Mouse (Mus musculus): ENCODE results near the gene Mllt3.

The Mllt3 gene

DNA sequence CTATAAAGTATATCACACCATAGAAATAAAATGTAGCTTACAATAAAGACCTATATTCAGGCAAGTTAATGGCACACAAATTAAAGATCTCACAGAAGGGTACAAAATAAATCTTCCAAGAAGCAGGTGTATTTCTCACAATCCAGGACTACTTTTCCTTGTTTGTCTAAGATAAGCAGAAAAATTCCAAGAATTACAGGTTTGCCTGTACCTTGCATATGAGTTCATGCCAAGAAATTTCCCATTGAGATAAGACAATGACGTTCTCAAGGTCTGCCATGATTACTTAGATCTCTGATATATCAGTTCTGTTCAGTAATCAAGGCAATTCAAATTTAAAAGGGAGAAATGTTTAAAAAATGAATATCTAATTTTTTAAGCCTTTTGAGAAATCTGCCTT, 272.9 kb downstream of the Mllt3 start:
- no peak for DNase-seq

DNA sequence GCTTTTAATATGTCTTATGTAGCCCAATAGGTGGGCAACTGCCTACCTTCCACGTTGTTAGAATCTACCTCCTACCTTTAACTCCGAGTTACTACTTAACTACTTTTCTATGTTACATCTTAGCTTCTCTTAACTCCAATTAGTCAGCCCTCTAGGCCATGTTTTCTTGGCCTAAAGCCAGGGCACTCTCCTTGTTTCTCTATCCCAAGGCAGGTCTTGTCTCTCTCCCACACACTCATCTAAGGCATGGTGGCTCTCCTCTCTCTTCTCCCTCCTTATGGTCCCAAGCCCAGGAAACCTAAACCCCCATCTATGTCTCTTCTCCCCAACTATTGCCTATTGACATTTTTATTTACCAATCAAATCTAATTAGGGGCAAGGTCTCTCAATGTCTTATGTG, 273.5 kb downstream of the Mllt3 start:
- DNase-seq = no peak

DNA sequence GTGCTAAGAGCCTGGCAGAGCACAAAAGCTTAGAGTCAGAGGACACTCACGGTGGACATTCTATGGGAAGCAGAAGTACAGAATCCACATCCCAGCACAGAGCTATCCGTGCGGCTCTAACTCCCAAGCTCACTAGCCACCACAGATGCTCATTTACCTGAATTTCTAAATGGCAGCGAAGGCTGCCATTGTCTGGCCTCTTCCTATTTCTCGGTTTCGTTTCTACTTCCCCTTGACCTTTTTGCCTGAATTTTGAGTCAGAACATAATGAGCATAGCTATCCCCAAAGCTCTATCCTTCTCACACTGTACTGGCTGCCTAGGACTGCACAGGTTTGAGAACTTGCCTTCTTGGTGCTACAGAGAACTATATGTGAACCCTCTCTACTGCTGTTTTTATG, 274.1 kb downstream of the Mllt3 start:
- DNase-seq = no peak

DNA sequence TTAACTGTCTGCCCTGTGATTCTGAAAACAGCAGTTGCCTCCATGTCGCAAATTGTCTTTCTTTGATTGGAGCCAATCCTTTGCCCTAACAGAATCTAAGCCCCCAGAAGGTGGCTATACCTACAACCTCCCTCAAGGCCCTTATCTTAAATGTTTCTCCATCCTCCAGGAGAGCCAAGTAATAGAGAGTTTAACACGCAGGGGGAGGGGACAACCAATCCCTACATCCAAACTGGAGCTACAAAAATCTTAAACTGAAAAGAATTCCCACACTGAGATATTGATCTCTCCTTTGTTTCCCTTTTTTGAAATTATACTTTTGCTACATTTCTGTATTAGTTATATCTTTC, 281.7 kb downstream of the Mllt3 start:
- no peak for DNase-seq

DNA sequence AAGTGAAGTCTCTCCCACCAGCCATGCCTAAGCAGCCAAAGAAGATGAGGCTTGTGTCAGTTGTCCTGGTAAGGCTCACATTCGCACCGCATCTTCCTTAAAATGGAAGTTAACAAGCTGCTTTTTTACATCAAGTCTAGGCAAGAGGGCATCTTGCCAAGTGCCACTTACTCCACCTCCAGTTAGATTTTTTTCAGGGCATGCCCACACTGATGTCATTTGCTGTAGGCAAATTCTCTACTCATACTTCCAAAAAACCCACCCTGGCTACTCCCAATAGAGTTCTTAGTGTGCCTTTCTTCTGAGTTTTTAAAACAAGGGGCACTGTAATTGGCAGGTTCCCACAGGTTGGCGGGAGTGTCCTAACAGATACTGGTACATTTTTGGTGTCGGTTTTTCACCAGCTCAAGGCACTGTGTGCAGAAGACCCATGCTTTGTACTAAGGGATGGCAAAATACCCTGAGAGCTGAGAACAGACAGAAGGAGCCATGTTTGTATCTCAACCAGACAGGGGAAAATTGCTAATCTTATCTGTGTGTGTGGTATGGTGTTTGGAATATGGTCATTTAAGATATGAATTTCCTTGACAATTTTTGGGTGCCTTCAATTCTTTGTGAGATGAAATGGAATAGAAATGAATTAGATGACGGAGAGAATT, 282.2 kb downstream of the Mllt3 start:
- DNase-seq = no peak

DNA sequence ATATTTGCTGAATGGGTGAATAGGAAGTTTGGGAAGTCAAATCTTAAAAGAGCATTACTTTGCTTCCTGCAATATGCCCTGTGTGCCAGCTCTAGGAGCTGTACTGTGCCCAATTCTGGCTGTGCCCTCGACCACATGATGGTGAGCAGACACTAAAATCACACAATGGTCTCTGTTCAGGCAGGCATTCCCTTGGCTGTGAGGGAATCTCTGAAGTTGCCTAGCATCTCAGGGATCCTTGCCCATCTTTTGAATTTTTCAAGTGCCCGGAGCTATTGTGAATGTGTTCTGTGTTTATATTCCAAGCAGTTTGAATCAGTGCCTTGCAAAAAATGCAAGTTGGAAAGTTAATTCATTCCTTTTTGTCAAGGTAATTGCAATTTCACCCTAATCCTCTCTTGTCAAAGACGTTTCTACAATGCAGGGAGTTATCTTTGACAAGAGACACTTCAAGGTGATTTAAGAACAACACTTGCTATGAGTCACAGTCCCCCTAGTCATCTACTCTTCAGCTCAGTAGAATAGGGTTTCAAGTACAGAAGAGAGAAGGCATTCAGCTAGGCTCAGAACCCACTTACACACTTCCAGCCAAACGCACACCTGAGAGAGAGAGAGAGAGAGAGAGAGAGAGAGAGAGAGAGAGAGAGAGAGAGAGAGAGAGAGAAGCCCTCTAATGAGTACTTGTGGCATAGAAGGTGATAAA, 283.5 kb downstream of the Mllt3 start:
- DNase-seq = no peak

GRCm38 (mm10) chr4:87745016-87745645, 288.0 kb downstream of the Mllt3 start:
- no peak for DNase-seq

DNA sequence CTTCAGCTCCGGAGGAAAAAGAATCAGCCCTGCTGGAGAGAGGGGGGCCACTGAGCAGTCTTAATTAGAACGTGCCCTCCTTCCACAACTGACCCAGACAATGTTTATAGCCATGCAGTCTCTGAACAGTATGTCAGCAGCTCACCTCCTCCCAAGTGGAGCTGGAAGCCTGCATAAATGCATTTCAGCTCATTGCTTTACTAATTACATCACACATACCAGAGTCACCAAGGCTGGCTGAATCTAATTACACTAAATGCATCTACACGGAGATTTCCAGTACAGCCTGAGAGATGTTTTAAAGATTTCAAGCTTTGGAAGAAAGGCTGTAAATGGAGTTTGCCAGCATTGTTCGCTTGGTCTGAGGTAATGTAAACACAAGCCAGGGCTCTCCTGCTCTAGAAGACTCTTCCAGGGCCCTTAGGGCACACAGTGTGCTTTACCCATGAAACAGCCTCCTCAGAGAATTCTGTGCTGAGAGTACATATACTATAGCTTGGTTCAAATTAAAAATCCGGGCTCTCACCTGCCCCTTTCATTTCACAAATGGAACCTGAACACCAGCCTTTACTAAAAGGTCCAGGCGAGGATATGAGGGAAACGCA, 293.5 kb downstream of the Mllt3 start:
- no peak for DNase-seq

DNA sequence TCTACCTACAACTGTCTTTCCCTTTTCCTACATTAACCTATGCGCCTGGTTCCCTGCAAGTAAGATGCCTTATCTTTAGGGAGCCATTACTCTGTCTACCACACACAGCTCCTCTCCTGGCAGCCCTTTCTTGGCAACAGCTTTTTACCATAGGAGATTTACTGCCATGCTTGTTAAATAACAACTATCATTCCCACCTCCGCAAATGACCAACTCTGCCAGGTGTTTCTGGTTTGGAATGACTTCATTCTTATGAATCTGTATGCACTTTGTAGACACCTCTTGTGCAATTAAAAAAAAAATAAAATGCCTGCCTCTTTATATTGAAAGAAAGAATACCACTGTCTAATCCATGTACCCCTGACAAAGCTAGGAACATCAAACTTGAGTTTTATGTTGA, 294.1 kb downstream of the Mllt3 start:
- no peak for DNase-seq

GRCm38 (mm10) chr4:87737201-87737806, 295.9 kb downstream of the Mllt3 start:
- no peak for DNase-seq

- DNase-seq = no peak
Measured at GRCm38 (mm10) chr4:87736779-87737178, 296.4 kb downstream of the Mllt3 start.

DNA sequence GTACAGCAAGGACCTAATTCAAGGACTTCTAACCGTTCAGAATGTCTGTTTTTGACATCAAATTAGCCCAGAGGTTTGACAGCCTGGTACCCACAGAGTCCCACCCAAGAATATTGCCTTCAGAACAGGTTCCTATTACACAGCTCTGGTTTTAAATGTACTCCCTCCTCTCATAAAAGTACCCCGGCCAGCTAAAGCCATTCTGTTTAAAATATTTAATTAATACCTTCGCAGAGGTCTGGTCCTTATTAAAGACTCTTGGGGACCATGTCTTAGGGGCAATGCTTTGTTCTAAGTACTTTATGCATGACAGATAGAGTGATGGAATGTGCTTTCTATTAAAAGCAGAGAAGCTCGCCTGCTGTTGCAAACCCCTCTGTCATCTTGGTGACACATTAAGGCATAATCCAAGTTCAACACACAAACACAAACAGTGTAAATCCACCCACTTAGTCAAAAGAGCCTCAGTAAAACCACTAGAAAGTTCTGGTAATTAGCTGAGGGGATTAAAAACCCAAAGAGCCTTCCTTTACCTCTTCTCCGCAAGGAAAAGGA, 302.0 kb downstream of the Mllt3 start:
- no peak for DNase-seq

DNA sequence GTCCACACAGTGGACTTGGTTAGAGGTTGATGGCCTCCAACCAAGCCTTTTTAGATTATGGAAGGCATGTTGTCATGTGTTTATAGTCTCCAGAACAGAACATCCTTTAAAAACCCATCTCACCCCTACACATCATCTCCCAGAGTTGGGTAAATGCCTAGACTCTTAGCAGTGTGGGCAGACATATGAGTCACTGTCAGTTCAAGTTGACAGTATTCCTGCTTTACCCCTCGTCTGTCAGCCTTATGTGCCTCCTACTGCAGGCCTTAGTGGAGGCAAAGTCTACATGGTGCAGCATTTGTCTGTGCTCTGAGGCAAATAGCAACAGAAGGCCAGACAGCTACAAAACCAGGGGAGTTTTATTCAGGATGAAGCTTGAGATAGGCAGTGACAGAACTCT, 304.6 kb downstream of the Mllt3 start:
- DNase-seq = no peak

DNA sequence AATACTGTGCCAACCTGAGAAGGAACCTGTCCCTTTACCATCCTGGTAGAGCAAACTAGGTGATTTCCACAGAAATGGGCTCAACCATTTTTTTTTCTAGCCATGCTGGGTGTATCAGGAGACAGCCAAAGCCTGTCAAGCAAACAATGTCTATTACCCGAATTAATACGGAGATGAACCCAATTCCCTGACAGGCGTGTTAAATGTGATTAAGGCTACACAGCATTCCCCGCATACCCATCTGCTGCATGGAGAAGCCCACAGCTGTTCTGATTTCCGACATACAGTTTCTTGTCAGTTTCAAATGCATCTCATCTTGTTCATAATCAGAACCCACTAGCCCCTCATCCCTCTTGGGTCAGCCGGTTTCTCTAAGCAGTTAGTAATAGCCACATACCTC, 309.7 kb downstream of the Mllt3 start:
- DNase-seq = no peak
